Mouse (Mus musculus) limb, embryonic 11.5 days (tissue): ENCODE data around the gene Mapk8. TPM values are rescaled to one million over a fixed set of nuclear protein-coding genes. Genes with fewer than 3 reads are reported as not detected.

Source experiments
- ATAC-seq: fragments of 200-750 bp; cut with Nextera tagmentation; 2 replicates; pipeline ENCODE4 v1.8.0; 2017; ENCODE audit warnings: low read depth; ENCODE audit not compliant: insufficient number of reproducible peaks, low FRiP score, low TSS enrichment
- DNase-seq: peaks from one replicate; pipeline ENCODE4 v3.0.0-alpha.2; 2015; ENCODE audit warnings: low spot score
- H3K27ac ChIP-seq: fragments of 300-500 bp; sonication (generic); replicated peaks from 2 replicates; pipeline ENCODE4 v1.5.1; 2014; ENCODE audit warnings: low read depth, mild to moderate bottlenecking, low read length
- H3K27me3 ChIP-seq: fragments of 300-500 bp; sonication (generic); 2 replicates; pipeline ENCODE4 v1.6.1; 2014; ENCODE audit warnings: mild to moderate bottlenecking, low read length, mixed read lengths; ENCODE audit not compliant: control insufficient read depth, insufficient read depth
- H3K36me3 ChIP-seq: fragments of 300-500 bp; sonication (generic); 2 replicates; pipeline ENCODE4 v1.6.1; 2014; ENCODE audit warnings: mild to moderate bottlenecking, low read length, moderate library complexity, mixed read lengths; ENCODE audit not compliant: control insufficient read depth, insufficient read depth
- H3K4me1 ChIP-seq: fragments of 300-500 bp; sonication (generic); 2 replicates; pipeline ENCODE4 v1.6.1; 2014; ENCODE audit warnings: low read length, mixed read lengths; ENCODE audit not compliant: control insufficient read depth, insufficient read depth
- H3K4me2 ChIP-seq: fragments of 300-500 bp; sonication (generic); 2 replicates; pipeline ENCODE4 v1.6.1; 2014; ENCODE audit warnings: low read depth, mild to moderate bottlenecking, moderate library complexity; ENCODE audit not compliant: severe bottlenecking
- H3K4me3 ChIP-seq: fragments of 300-500 bp; sonication (generic); 2 replicates; pipeline ENCODE4 v1.5.1; 2014; ENCODE audit warnings: low read depth, low read length
- H3K9ac ChIP-seq: fragments of 300-500 bp; sonication (generic); 2 replicates; pipeline ENCODE4 v1.6.1; 2014; ENCODE audit warnings: mild to moderate bottlenecking, low read length
- H3K9me3 ChIP-seq: fragments of 300-500 bp; sonication (generic); 2 replicates; pipeline ENCODE4 v1.6.1; 2016; ENCODE audit warnings: low read length; ENCODE audit not compliant: control insufficient read depth
- WGBS: fragments of 180-500 bp; shearing (Covaris S2); extraction: QIAGEN DNeasy Blood & Tissue Kit; methylation state at CpG from one replicate; pipeline ENCODE4 v1.1.7; 2014; 5-methylcytosine and 5-hydroxymethylcytosine counted together
- polyA plus RNA-seq: library from polyadenylated mRNA; unstranded; fragments of >200 nt; fragmentation: Nextera tagmentation; extraction: Ambion mirVana; gene quantifications from 2 replicates; pipeline ENCODE4 v1.2.1, GENCODE M21; 2014

The Mapk8 gene
- 21.2 and 23.8 TPM in 2 replicates for polyA plus RNA-seq

DNA sequence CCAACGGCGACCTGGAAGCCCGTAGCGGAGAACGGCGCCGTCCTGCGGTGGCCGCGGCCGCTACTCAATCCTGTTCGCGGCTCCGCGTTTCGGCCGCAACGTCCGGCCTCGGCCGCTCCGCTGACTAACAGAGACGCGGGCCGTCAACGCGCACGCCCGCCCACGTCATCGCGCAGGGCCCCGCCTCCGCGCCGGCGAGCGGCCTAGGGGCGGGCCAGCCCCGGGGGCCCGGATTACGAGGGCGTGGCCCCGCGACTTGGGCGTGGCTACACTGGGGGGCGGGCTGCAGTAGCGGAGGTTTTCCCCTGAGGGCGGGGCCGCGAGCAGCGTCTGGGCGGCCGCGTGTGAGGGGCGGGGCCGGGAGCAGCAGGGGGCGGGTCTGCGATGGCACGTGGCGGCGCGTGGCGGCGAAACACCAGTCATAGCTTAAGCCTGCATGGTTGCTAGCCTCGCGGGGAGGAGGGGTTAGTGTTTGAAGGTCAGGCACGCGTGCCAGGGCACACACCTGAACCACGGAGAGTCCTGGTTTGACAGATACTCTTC is at the start of gene Mapk8:
Mapk8 (minus strand) TSS at position 132 of the 543 bp plus-strand sequence.
- Histone ChIP-seq H3K9ac (peak within 1 kb of the TSS; percentile 95), H3K9me3 (no peaks in the 10 kb centered on the region), H3K27me3 (no peaks in the 10 kb centered on the region), H3K4me2 (peak within 1 kb of the TSS; percentile 53), H3K27ac (peak within 1 kb of the TSS; percentile 92), H3K4me1 (no peaks in the 10 kb centered on the region), H3K4me3 (peak within 1 kb of the TSS; percentile 89), H3K36me3 (no peaks in the 10 kb centered on the region)
- WGBS: 0% methylated on average over 47 of the region's 70 CpGs
- ATAC-seq (peak; percentile 98), DNase-seq (peak; percentile 98)

DNA sequence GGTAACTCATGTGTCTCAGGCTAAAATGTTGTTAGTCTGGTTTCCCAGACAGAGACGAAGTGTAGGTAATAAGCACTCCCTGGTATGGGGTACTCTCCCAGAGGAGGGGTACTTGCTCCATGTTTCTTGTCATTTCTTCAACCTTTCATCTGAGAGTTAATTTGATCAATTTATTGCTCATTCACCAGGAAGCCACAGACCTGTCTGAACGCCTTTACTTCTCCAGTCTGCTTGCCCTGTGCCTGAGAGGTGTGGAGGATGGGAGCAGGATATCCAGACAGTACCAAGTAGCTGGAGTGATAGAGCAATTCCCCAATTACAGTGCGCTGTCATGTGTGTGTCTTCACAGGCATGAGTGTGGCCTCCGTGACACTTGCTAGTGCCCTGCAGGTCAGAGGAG is 48.3 kb upstream of the Mapk8 start:
- no peaks in the 10 kb centered on the region for H3K27me3 ChIP-seq
- WGBS: 59% methylated on average over 4 of the region's 4 CpGs
- DNase-seq: no peak

DNA sequence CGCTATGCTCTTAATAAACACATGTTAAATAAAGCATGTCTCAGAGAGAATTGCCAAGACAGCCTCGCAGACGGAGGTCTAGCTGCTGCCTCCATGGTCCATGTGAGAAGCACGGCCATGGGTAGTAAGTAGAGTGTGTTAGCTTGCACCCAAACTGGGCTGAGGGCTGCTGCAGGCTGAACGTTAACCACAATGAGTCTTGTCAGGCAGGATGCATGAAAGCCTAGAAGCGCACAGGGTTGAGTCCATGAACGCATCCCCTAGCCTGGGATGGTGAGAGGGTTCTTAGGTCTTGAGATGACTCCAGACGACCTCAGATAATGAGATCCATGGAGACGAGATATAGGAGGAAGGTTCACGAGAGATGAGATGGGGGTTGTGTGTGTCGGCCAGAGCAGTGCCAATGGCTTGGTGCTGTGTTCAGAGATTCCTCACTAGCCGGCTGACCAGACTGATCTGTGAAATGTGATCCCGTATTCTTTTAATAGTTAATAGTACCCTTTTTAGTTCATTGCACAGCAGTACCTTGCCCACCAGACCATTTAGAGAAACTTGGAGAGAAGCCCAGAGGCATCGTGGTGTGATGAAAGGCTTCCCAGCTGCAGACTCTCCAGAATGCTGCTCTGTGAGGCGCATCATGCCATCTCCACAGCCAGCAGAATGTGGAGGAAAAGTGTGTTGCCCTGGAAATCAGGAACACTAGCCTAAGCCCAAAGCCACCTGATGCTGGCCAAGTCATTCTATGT is 41.0 kb upstream of the Mapk8 start:
- Histone ChIP-seq H3K36me3 (no peaks in the 10 kb centered on the region), H3K27me3 (no peaks in the 10 kb centered on the region), H3K9ac (no peak overlapping the region), H3K4me3 (no peak overlapping the region), H3K27ac (no peak overlapping the region), H3K4me1 (no peaks in the 10 kb centered on the region), H3K4me2 (no peak overlapping the region), H3K9me3 (no peaks in the 10 kb centered on the region)
- no peak for ATAC-seq
- DNase-seq: no peak
- WGBS: 77% methylated on average over 15 of the region's 15 CpGs

More for the DNA sequence above, 48.3 kb upstream of the Mapk8 start:
- Histone ChIP-seq H3K4me2 (no peak overlapping the region), H3K9ac (no peak overlapping the region), H3K4me3 (no peak overlapping the region), H3K27ac (no peak overlapping the region), H3K36me3 (no peaks in the 10 kb centered on the region), H3K4me1 (no peaks in the 10 kb centered on the region), H3K9me3 (no peaks in the 10 kb centered on the region)
- no peak for ATAC-seq

DNA sequence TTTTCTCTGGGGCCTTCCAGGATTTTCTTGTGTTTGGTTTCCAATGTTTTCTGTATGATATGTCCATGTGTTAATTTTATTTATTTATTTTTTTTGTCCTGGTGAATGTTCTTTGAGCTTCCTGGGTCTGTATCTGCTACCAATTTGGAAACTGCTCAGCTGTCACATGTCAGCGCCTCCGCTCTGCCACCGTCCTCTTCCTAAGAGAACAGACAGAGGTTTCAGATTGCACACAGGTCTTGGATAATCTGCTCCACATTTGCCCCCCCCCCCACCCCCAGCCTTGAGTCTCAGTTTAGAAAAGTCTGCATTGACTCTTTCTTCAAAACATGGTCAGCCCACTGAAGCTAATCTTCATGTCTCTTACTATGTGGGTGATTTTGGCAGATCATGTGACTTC is 35.0 kb upstream of the Mapk8 start:
- DNase-seq (no peak), ATAC-seq (no peak)
- Histone ChIP-seq H3K4me2 (no peak overlapping the region), H3K27ac (no peak overlapping the region), H3K9ac (no peak overlapping the region), H3K27me3 (no peaks in the 10 kb centered on the region), H3K9me3 (no peaks in the 10 kb centered on the region), H3K4me1 (no peaks in the 10 kb centered on the region), H3K4me3 (no peak overlapping the region), H3K36me3 (no peaks in the 10 kb centered on the region)
- 16% methylated on average over 3 of the region's 3 CpGs for WGBS

DNA sequence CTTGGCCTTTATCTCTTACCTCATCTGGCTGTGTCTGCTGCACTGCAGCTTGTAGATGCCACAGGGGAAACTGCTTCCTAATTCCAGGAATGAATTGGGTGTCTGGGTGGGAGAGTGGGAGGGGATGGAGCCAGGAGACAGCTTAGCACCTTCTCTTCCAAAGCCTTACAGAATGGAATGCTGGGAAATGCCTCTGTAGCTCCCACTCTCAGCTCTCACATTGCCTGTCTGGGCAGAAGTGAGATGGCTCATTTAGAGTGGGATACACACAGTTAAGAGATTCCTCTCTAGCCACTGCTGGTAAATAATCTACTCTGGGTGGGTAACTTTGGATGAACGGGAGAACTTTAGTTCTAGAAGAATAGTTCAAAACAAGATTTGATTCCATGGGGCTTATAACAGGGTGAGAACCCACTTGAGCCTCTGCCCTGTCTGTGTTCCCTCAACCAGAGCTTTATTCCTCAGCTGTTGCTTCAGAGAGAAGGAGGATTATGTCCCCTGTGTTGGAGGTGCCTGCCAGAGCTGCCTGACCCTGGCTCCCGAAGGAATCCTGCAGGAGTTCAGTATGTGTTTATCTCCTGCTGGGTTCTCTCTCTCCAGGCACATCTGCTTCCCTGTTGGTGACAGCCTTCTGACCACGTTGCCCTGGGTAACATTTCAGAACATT is 29.3 kb upstream of the Mapk8 start:
- Histone ChIP-seq H3K9ac (no peak overlapping the region), H3K9me3 (no peaks in the 10 kb centered on the region), H3K27me3 (no peaks in the 10 kb centered on the region), H3K4me3 (no peak overlapping the region), H3K36me3 (no peaks in the 10 kb centered on the region), H3K4me2 (no peak overlapping the region), H3K27ac (no peak overlapping the region), H3K4me1 (no peaks in the 10 kb centered on the region)
- WGBS: 18% methylated on average over 3 of the region's 3 CpGs
- no peak for DNase-seq
- ATAC-seq: no peak

DNA sequence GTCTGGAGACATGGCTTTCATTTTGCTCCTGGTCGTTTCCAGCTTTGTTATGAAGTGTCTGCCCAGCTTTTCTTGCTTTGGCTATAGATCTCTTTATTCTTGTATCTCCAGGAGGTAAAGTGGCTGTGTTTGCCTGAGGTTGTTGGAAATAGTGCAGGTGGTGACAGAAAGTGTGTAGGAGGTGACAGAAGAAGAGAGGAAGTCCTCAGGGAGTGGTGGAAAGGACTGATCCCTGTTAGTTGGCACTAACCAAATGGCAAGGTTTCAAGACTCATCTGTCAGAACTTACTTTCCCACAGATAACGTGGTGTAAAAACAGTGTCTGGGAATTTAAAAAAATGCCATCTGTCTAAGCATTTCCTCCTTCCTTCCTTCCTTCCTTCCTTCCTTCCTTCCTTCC is 27.5 kb upstream of the Mapk8 start:
- no peak overlapping the region for H3K4me2 ChIP-seq
- H3K4me3 ChIP-seq: no peak overlapping the region
- H3K36me3 ChIP-seq: no peaks in the 10 kb centered on the region
- H3K27me3 ChIP-seq: no peaks in the 10 kb centered on the region
- no peaks in the 10 kb centered on the region for H3K4me1 ChIP-seq
- DNase-seq (no peak), ATAC-seq (no peak)
- 74% methylated on average over 2 of the region's 2 CpGs for WGBS
- H3K9ac ChIP-seq: no peak overlapping the region
- H3K9me3 ChIP-seq: no peaks in the 10 kb centered on the region
- no peak overlapping the region for H3K27ac ChIP-seq

DNA sequence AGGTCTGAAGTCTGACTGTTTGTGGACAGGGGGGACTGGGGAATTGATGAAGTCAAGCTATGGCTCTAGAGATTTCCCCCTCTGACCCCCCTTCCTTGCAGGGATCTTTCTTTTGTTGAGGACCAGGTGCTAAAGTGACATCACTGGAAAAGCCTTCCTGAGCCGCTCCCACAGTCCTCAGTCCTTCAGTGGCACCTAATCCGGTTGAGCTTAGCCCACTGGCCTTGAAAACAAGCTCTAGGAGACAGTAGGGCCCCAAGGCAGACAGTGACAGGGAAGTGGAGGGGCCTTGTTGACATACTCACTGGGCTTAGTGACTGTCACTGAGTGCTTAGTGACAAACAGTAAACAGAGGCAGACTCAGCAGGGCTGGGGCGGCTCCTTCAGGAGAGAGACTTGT is 24.4 kb upstream of the Mapk8 start, which contains the start of gene Frmpd2:
Frmpd2 (plus strand) TSS at position 366 of the 400 bp plus-strand sequence.
- H3K27ac ChIP-seq: no peak within 1 kb of the TSS
- ATAC-seq: no peak

DNA sequence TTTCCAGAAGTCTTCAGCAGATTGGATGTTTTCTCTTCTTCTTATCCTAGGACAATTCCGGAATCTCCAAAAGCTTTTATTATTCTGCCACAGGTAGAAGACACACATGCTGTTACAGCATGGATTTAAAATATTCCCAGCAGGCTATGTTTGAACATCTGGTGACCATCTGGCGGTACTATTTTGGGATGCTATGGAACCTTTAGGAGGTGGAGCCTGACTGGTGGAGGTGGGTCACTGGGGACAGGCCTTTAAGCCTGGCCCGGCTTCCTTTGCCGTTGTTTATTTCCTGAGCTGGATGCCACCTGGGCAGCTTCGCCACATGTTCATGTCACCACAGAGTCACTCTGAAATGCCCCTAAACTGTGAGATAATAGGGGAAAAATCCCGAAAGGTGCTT is 20.8 kb upstream of the Mapk8 start:
- H3K4me2 ChIP-seq: no peak overlapping the region
- no peak overlapping the region for H3K4me3 ChIP-seq
- no peak overlapping the region for H3K27ac ChIP-seq
- H3K9me3 ChIP-seq: no peaks in the 10 kb centered on the region
- peaks cover 16% of the 10 kb centered on the region for H3K4me1 ChIP-seq
- DNase-seq: peak; percentile 72
- no peaks in the 10 kb centered on the region for H3K27me3 ChIP-seq
- 35% methylated on average over 6 of the region's 6 CpGs for WGBS
- no peak overlapping the region for H3K9ac ChIP-seq
- peak; percentile 81 for ATAC-seq
- no peaks in the 10 kb centered on the region for H3K36me3 ChIP-seq

More for the DNA sequence above, 24.4 kb upstream of the Mapk8 start, which contains the start of gene Frmpd2:
- 37% methylated on average over 3 of the region's 3 CpGs for WGBS
- no peaks in the 10 kb centered on the region for H3K36me3 ChIP-seq
- no peak within 1 kb of the TSS for H3K4me3 ChIP-seq
- H3K4me1 ChIP-seq: peaks cover 16% of the 10 kb centered on the region
- no peaks in the 10 kb centered on the region for H3K9me3 ChIP-seq
- no peak within 1 kb of the TSS for H3K9ac ChIP-seq
- no peak within 1 kb of the TSS for H3K4me2 ChIP-seq
- no peak for DNase-seq
- H3K27me3 ChIP-seq: no peaks in the 10 kb centered on the region
